Mouse (Mus musculus) MEL (cell line): ENCODE results near the gene Mylk.

Experiments used
- BHLHE40 ChIP-seq: IDR thresholded peaks from 2 replicates; pipeline ENCODE4 v1.6.1; 2012; ENCODE audit warnings: low read depth, mild to moderate bottlenecking, inconsistent platforms, low read length, improper control_type of control experiment, borderline replicate concordance
- CHD2 ChIP-seq: IDR thresholded peaks from 2 replicates; pipeline ENCODE4 v1.6.1; 2011; ENCODE audit warnings: low read length, improper control_type of control experiment
- CTCF ChIP-seq, 3 experiments: IDR thresholded peaks in 2 of 3; conservative IDR thresholded peaks in 1 of 3; 2 replicates each; pipeline ENCODE4 v1.5.1; 2011 to 2012; ENCODE audit warnings: low read length in 3 of 3, low read depth in 2 of 3, mild to moderate bottlenecking in 2 of 3, improper control_type of control experiment in 1 of 3, inconsistent platforms in 1 of 3, mixed read lengths in 1 of 3, moderate library complexity in 1 of 3; ENCODE audit not compliant: control insufficient read depth in 1 of 3, insufficient read depth in 1 of 3, poor library complexity in 1 of 3, severe bottlenecking in 1 of 3
- ELF1 ChIP-seq: IDR thresholded peaks from 2 replicates; pipeline ENCODE4 v1.6.1; 2014; ENCODE audit warnings: low read depth, mild to moderate bottlenecking, inconsistent platforms, low read length, improper control_type of control experiment, moderate library complexity
- EP300 ChIP-seq, 2 experiments: IDR thresholded peaks; 2 replicates each; pipeline ENCODE4 v1.6.1; 2011; ENCODE audit warnings: improper control_type of control experiment in 2 of 2, low read length in 2 of 2, low read depth in 1 of 2, mild to moderate bottlenecking in 1 of 2
- ETS1 ChIP-seq: IDR thresholded peaks from 2 replicates; pipeline ENCODE4 v1.6.1; 2012; ENCODE audit warnings: low read depth, mild to moderate bottlenecking, inconsistent platforms, low read length, improper control_type of control experiment, moderate library complexity
- GABPA ChIP-seq: IDR thresholded peaks from 2 replicates; pipeline ENCODE4 v1.6.1; 2012; ENCODE audit warnings: low read depth, mild to moderate bottlenecking, inconsistent platforms, low read length, improper control_type of control experiment, moderate library complexity
- GATA1 ChIP-seq: IDR thresholded peaks from 2 replicates; pipeline ENCODE4 v1.6.1; 2011; ENCODE audit warnings: low read depth, low read length, improper control_type of control experiment
- JUND ChIP-seq: IDR thresholded peaks from 2 replicates; pipeline ENCODE4 v1.6.1; 2011; ENCODE audit warnings: low read depth, mild to moderate bottlenecking, improper control_type of control experiment, low read length
- MAX ChIP-seq: IDR thresholded peaks from 2 replicates; pipeline ENCODE4 v1.6.1; 2011; ENCODE audit warnings: low read length, improper control_type of control experiment
- POLR2A ChIP-seq, 2 experiments: IDR thresholded peaks; 2 replicates each; pipeline ENCODE4 v1.6.1; 2011 to 2012; ENCODE audit warnings: low read length in 2 of 2, mild to moderate bottlenecking in 2 of 2, control low read depth in 1 of 2, improper control_type of control experiment in 1 of 2, low read depth in 1 of 2, moderate library complexity in 1 of 2; ENCODE audit not compliant: control insufficient read depth in 1 of 2, insufficient read depth in 1 of 2, poor library complexity in 1 of 2
- TBP ChIP-seq: IDR thresholded peaks from 2 replicates; pipeline ENCODE4 v1.8.0; 2011; ENCODE audit warnings: low read depth, low read length, improper control_type of control experiment
- ZKSCAN1 ChIP-seq: IDR thresholded peaks from 2 replicates; pipeline ENCODE4 v1.6.1; 2012; ENCODE audit warnings: low read depth, mild to moderate bottlenecking, inconsistent platforms, low read length, improper control_type of control experiment, moderate library complexity

DNA sequence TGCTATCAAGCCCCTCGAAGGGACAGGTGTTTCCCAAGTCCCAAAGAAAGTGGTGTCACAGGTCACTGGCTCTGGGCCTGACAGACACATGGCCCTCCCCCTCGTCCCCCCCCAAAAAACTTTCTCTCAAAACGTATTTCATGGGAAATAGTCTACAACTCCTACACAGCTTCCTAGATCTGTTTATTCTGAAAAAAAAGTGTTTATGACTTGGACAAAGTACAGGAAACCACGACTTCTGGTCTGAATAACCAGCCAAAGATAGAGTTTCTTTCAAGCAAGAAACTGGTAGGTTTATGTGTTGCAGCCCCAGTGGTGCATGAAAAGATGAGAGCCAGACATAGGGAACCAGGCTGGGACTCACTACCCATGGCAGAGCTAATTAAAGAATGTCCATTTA lies 218.0 kb downstream of the Mylk start:
- TF ChIP-seq CTCF (IDR thresholded peaks at IDR 0.05 in 2 of 3, conservative IDR thresholded peaks at IDR 0.05 in 1 of 3; ENCODE audit: control insufficient read depth in 1 of 3, insufficient read depth in 1 of 3, low read depth in 2 of 3, low read length in 3 of 3, poor library complexity in 1 of 3, severe bottlenecking in 1 of 3), result no peak
- no peak for TF ChIP-seq EP300 (IDR thresholded peaks at IDR 0.05; ENCODE audit: low read depth in 1 of 2, low read length in 2 of 2)
- TF ChIP-seq POLR2A (IDR thresholded peaks at IDR 0.05; ENCODE audit: control insufficient read depth in 1 of 2, insufficient read depth in 1 of 2, low read depth in 1 of 2, low read length in 2 of 2, poor library complexity in 1 of 2), result no peak
- no peak for TF ChIP-seq MAX
- no peak for TF ChIP-seq ELF1
- no peak for TF ChIP-seq ETS1
- no peak for TF ChIP-seq CHD2
- TF ChIP-seq GATA1, result no peak
- TF ChIP-seq BHLHE40, result no peak
- no peak for TF ChIP-seq ZKSCAN1
- no peak for TF ChIP-seq TBP
- no peak for TF ChIP-seq JUND
- no peak for TF ChIP-seq GABPA
